Mouse (Mus musculus) brain, embryonic 14.5 days (tissue): ENCODE measurements around the gene Cpe. TPM values are rescaled to one million over a fixed set of nuclear protein-coding genes. Genes with fewer than 3 reads are reported as not detected.
"Not testable (repeated sequence)": the region's sequence is repeated elsewhere in the genome, so short reads cannot be mapped to it uniquely, and the experiment has no call there.

Experiments
- DNase-seq: peaks from one replicate; pipeline ENCODE4 v3.0.0-alpha.2; 2011; ENCODE audit warnings: low read depth
- CTCF ChIP-seq: fragments of 200-500 bp; IDR thresholded peaks from 2 replicates; pipeline ENCODE4 v1.5.1; 2012; ENCODE audit warnings: inconsistent platforms, mild to moderate bottlenecking, moderate library complexity, borderline replicate concordance; ENCODE audit not compliant: insufficient read depth, insufficient read length; ENCODE audit errors: extremely low read depth
- POLR2A ChIP-seq: fragments of 200-500 bp; IDR thresholded peaks from 2 replicates; pipeline ENCODE4 v1.6.1; 2012; ENCODE audit warnings: mild to moderate bottlenecking, inconsistent platforms, borderline replicate concordance; ENCODE audit not compliant: poor library complexity, insufficient read depth, insufficient read length, severe bottlenecking; ENCODE audit errors: extremely low read depth
- polyA plus RNA-seq: library from polyadenylated mRNA; depleted of rRNA; stranded (reverse); fragments of >200 nt; gene quantifications from 2 replicates; pipeline ENCODE4 v1.2.3, GENCODE M21; 2012

Gene Cpe
- polyA plus RNA-seq, 1 experiment = 339 TPM

- TF ChIP-seq POLR2A (no peak), CTCF (no peak)
- no peak for DNase-seq
Observed at GRCm38 (mm10) chr8:64674951-64675585, 17.8 kb downstream of the Cpe start.

- no peak for DNase-seq
- no peak for TF ChIP-seq CTCF
- no peak for TF ChIP-seq POLR2A
Observed at GRCm38 (mm10) chr8:64672920-64673319, 19.9 kb downstream of the Cpe start.

GRCm38 (mm10) chr8:64671937-64672336 is 20.9 kb downstream of the Cpe start:
- peak; percentile 49 for DNase-seq
- no peak for TF ChIP-seq CTCF
- TF ChIP-seq POLR2A = no peak

- DNase-seq = not testable (repeated sequence)
Observed at GRCm38 (mm10) chr8:64666305-64666704, 26.5 kb downstream of the Cpe start.

- no peak for DNase-seq
Observed at GRCm38 (mm10) chr8:64665563-64665962, 27.3 kb downstream of the Cpe start.

GRCm38 (mm10) chr8:64664811-64665210 is 28.0 kb downstream of the Cpe start:
- no peak for DNase-seq
- TF ChIP-seq POLR2A (no peak), CTCF (no peak)

More at GRCm38 (mm10) chr8:64665563-64665962, 27.3 kb downstream of the Cpe start:
- TF ChIP-seq CTCF = no peak
- TF ChIP-seq POLR2A = no peak

- no peak for DNase-seq
- TF ChIP-seq POLR2A (no peak), CTCF (no peak)
Observed at GRCm38 (mm10) chr8:64664350-64664749, 28.5 kb downstream of the Cpe start.

- TF ChIP-seq POLR2A (no peak), CTCF (no peak)
- DNase-seq = peak; percentile 60
Observed at GRCm38 (mm10) chr8:64659097-64659496, 33.8 kb downstream of the Cpe start.

GRCm38 (mm10) chr8:64657980-64658401 is 34.9 kb downstream of the Cpe start:
- DNase-seq = peak; percentile 78
- no peak for TF ChIP-seq CTCF
- TF ChIP-seq POLR2A = no peak

GRCm38 (mm10) chr8:64657517-64657916 is 35.3 kb downstream of the Cpe start:
- TF ChIP-seq CTCF (no peak), POLR2A (no peak)
- peak; percentile 70 for DNase-seq

GRCm38 (mm10) chr8:64655887-64656286 is 37.0 kb downstream of the Cpe start:
- no peak for TF ChIP-seq POLR2A
- TF ChIP-seq CTCF = no peak

GRCm38 (mm10) chr8:64655087-64655486 is 37.8 kb downstream of the Cpe start:
- no peak for DNase-seq
- TF ChIP-seq CTCF = no peak
- TF ChIP-seq POLR2A = no peak

More at GRCm38 (mm10) chr8:64655887-64656286, 37.0 kb downstream of the Cpe start:
- peak; percentile 32 for DNase-seq

GRCm38 (mm10) chr8:64652285-64652684 is 40.6 kb downstream of the Cpe start:
- DNase-seq = no peak
- TF ChIP-seq CTCF = no peak
- no peak for TF ChIP-seq POLR2A

- no peak for DNase-seq
Observed at GRCm38 (mm10) chr8:64648063-64648462, 44.8 kb downstream of the Cpe start.

More at GRCm38 (mm10) chr8:64648063-64648462, 44.8 kb downstream of the Cpe start:
- TF ChIP-seq POLR2A = no peak
- no peak for TF ChIP-seq CTCF
